Mouse (Mus musculus) midbrain, embryonic 12.5 days (tissue): ENCODE results near the gene Mbd3l2. TPM values are rescaled to one million over a fixed set of nuclear protein-coding genes. Genes with fewer than 3 reads are reported as not detected.
"Not testable (repeated sequence)": the region's sequence is repeated elsewhere in the genome, so short reads cannot be mapped to it uniquely, and the experiment has no call there.

Source experiments
- ATAC-seq: fragments of 200-750 bp; cut with Nextera tagmentation; 2 replicates; pipeline ENCODE4 v1.8.0; 2017; ENCODE audit warnings: low read depth, moderate TSS enrichment, moderate library complexity; ENCODE audit not compliant: low FRiP score
- H3K27ac ChIP-seq: fragments of 300-500 bp; sonication (generic); replicated peaks from 2 replicates; pipeline ENCODE4 v1.5.1; 2016; ENCODE audit warnings: mild to moderate bottlenecking
- H3K27me3 ChIP-seq: fragments of 300-500 bp; sonication (generic); 2 replicates; pipeline ENCODE4 v1.6.1; 2016; ENCODE audit warnings: mild to moderate bottlenecking
- H3K36me3 ChIP-seq: fragments of 300-500 bp; sonication (generic); 2 replicates; pipeline ENCODE4 v1.6.1; 2016
- H3K4me1 ChIP-seq: fragments of 300-500 bp; sonication (generic); 2 replicates; pipeline ENCODE4 v1.6.1; 2016
- H3K4me2 ChIP-seq: fragments of 300-500 bp; sonication (generic); replicated peaks from 2 replicates; pipeline ENCODE4 v1.6.1; 2016; ENCODE audit warnings: mild to moderate bottlenecking, moderate library complexity
- H3K4me3 ChIP-seq: fragments of 300-500 bp; sonication (generic); 2 replicates; pipeline ENCODE4 v1.5.1; 2016; ENCODE audit warnings: mild to moderate bottlenecking
- H3K9ac ChIP-seq: fragments of 300-500 bp; sonication (generic); replicated peaks from 2 replicates; pipeline ENCODE4 v1.6.1; 2016; ENCODE audit warnings: mild to moderate bottlenecking, moderate library complexity
- H3K9me3 ChIP-seq: fragments of 300-500 bp; sonication (generic); 2 replicates; pipeline ENCODE4 v1.6.1; 2016; ENCODE audit warnings: mild to moderate bottlenecking
- WGBS: fragments of 180-500 bp; shearing (Covaris S2); methylation state at CpG from one replicate; pipeline ENCODE4 v1.1.7; 2016; 5-methylcytosine and 5-hydroxymethylcytosine counted together
- polyA plus RNA-seq: library from polyadenylated mRNA; unstranded; fragments of >200 nt; fragmentation: Nextera tagmentation; extraction: Ambion mirVana; gene quantifications from 2 replicates; pipeline ENCODE4 v1.2.1, GENCODE M21; 2016

The Mbd3l2 gene
- 0.14 TPM in 1 of 2 replicates, not detected in the other for polyA plus RNA-seq

- Histone ChIP-seq H3K9me3 (no peaks in the 10 kb centered on the region), H3K27me3 (no peaks in the 10 kb centered on the region), H3K4me3 (no peak within 1 kb of the TSS), H3K9ac (no peak within 1 kb of the TSS), H3K27ac (no peak within 1 kb of the TSS), H3K36me3 (no peaks in the 10 kb centered on the region), H3K4me2 (no peak within 1 kb of the TSS), H3K4me1 (no peaks in the 10 kb centered on the region)
- no peak for ATAC-seq
Observed at GRCm38 (mm10) chr9:18430354-18430753, at the start of gene Mbd3l2. Mbd3l2 (plus strand) TSS chr9:18430654.

DNA sequence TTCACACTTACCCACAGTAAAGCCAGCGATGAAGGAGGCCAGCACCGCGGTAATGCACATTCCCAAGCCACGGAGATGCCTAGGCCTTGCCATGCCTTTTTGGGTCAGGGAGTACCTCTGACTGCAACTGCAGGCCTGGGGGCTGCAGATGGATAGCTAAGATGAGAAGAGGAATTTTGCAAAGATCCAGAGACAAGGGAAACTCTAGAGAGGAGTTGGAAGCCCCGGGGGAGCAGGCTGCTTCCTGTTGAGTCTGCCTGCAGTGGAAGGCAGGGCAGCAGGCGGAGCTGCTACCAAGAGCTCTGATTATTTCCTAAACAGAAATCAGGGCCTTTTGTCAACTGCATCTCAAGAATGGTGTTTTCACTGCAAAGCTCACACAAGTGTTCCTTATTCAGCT, 44.7 kb upstream of the Mbd3l2 start:
- no peaks in the 10 kb centered on the region for H3K27me3 ChIP-seq
- no peak overlapping the region for H3K27ac ChIP-seq
- no peak overlapping the region for H3K9ac ChIP-seq
- ATAC-seq: no peak
- 32% methylated on average over 6 of the region's 6 CpGs for WGBS
- no peaks in the 10 kb centered on the region for H3K9me3 ChIP-seq
- H3K4me2 ChIP-seq: no peak overlapping the region
- no peaks in the 10 kb centered on the region for H3K36me3 ChIP-seq
- H3K4me1 ChIP-seq: no peaks in the 10 kb centered on the region
- no peak overlapping the region for H3K4me3 ChIP-seq

- ATAC-seq: no peak
Observed at GRCm38 (mm10) chr9:18399629-18400028, 30.8 kb upstream of the Mbd3l2 start.

GRCm38 (mm10) chr9:18402895-18403294, 27.6 kb upstream of the Mbd3l2 start, which contains the start of gene Naalad2:
Naalad2 (minus strand) TSS chr9:18402995.
- not testable (repeated sequence) for H3K9me3 ChIP-seq, H3K4me2 ChIP-seq, H3K27me3 ChIP-seq, H3K9ac ChIP-seq, H3K36me3 ChIP-seq, H3K4me3 ChIP-seq, ATAC-seq, H3K27ac ChIP-seq, H3K4me1 ChIP-seq
- WGBS: 72% methylated on average over 2 of the region's 2 CpGs

More at GRCm38 (mm10) chr9:18399629-18400028, 30.8 kb upstream of the Mbd3l2 start:
- Histone ChIP-seq H3K4me3 (no peak overlapping the region), H3K9ac (no peak overlapping the region), H3K9me3 (no peaks in the 10 kb centered on the region), H3K27ac (no peak overlapping the region), H3K4me1 (no peaks in the 10 kb centered on the region), H3K36me3 (no peaks in the 10 kb centered on the region), H3K4me2 (no peak overlapping the region), H3K27me3 (no peaks in the 10 kb centered on the region)
- WGBS: 71% methylated on average over 1 of the region's 1 CpGs

- H3K4me2 ChIP-seq: no peak within 1 kb of the TSS
- no peak within 1 kb of the TSS for H3K9ac ChIP-seq
- no peaks in the 10 kb centered on the region for H3K9me3 ChIP-seq
- ATAC-seq: no peak
- 74% methylated on average over 1 of the region's 1 CpGs for WGBS
- no peaks in the 10 kb centered on the region for H3K27me3 ChIP-seq
- no peak within 1 kb of the TSS for H3K27ac ChIP-seq
- H3K36me3 ChIP-seq: no peaks in the 10 kb centered on the region
- no peaks in the 10 kb centered on the region for H3K4me1 ChIP-seq
- H3K4me3 ChIP-seq: no peak within 1 kb of the TSS
Observed at GRCm38 (mm10) chr9:18404118-18404517, 26.3 kb upstream of the Mbd3l2 start, which contains the start of gene Ubtfl1. Ubtfl1 (plus strand) TSS chr9:18404418.

DNA sequence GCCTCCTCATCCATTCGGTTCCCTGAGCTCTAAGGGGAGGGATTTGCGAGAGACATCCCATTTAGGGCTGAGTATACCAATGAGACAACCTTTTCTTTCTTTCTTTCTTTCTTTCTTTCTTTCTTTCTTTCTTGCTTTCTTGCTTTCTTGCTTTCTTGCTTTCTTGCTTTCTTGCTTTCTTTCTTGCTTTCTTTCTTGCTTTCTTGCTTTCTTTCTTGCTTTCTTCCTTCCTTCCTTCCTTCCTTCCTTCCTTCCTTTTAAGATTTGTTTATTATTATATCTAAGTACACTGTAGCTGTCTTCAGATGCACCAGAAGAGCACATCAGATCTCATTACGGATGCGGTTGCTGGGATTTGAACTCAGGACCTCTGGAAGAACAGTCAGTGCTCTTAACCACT, 18.1 kb upstream of the Mbd3l2 start:
- WGBS: 85% methylated on average over 4 of the region's 4 CpGs
- H3K4me2 ChIP-seq, H3K4me1 ChIP-seq, H3K4me3 ChIP-seq, H3K9me3 ChIP-seq, H3K27me3 ChIP-seq, H3K9ac ChIP-seq, H3K36me3 ChIP-seq, ATAC-seq, H3K27ac ChIP-seq: not testable (repeated sequence)

DNA sequence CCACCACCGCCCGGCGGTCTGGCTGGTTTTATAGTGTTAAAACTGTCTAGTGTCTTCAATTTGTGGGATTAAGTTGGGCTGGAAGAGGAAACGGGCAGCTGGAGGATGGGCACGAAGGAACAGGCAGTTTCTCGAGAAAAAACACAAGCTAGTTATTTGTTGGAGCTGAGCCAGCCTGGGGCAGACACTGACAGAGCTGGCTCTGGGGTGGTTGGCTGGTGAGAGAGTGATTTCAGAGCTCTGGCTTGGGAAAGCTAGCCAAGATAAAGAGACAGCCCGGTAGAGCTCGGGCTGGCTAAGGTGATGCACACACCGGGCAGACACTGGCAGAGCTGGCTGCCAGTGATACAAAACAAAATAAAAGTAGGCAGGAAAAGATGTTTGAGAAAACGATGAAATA, 1.2 kb downstream of the Mbd3l2 start:
- Histone ChIP-seq H3K9ac (no peak overlapping the region), H3K4me3 (no peak overlapping the region), H3K27me3 (no peaks in the 10 kb centered on the region), H3K9me3 (no peaks in the 10 kb centered on the region), H3K4me2 (no peak overlapping the region), H3K36me3 (no peaks in the 10 kb centered on the region), H3K27ac (no peak overlapping the region), H3K4me1 (no peaks in the 10 kb centered on the region)
- no peak for ATAC-seq
- WGBS: 87% methylated on average over 10 of the region's 10 CpGs

DNA sequence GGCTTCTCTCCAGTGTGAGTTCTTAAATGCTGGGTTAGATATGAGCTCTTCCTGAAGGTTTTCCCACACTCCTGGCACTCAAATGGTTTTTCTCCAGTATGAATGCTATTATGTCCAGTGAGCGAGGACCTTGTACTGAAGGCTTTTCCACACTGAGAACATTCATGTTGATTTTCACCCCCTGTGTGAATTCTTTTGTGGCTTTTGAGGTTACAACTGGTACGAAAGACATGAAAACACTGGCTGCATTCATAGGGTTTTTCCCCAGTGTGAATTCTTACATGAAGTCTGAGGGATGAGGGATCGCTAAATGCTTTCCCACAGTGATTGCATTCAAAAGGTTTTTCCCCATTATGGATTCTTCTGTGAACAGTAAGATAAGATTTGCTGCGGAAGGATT, 26.1 kb downstream of the Mbd3l2 start:
- peaks cover 51% of the 10 kb centered on the region for H3K36me3 ChIP-seq
- H3K27me3 ChIP-seq: no peaks in the 10 kb centered on the region
- no peak for ATAC-seq
- no peak overlapping the region for H3K27ac ChIP-seq
- H3K4me2 ChIP-seq: no peak overlapping the region
- H3K4me3 ChIP-seq: no peak overlapping the region
- H3K4me1 ChIP-seq: no peaks in the 10 kb centered on the region
- no peaks in the 10 kb centered on the region for H3K9me3 ChIP-seq
- 84% methylated on average over 4 of the region's 4 CpGs for WGBS
- no peak overlapping the region for H3K9ac ChIP-seq

DNA sequence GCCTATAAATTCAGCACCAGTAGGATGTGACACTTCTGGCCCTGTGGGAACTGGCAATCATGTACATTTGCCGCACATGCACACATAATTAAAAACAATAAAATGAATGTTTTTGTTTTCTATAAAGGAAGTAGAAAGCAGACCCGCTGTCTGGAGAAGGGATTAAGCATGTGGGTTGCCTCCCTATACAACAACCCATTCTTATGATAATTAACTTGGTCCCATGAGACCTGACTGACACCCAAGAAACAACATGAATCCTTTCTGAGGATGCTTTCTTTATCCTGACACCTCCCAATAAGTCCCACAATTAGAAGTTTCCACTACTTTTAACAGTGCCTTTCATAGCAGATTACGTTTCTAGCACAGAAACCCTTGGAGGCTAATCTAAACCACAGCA, 36.9 kb downstream of the Mbd3l2 start:
- H3K9ac ChIP-seq: no peak overlapping the region
- no peak overlapping the region for H3K4me2 ChIP-seq
- peaks cover 56% of the 10 kb centered on the region for H3K36me3 ChIP-seq
- ATAC-seq: peak; percentile 38
- peaks cover 8% of the 10 kb centered on the region; the same call in 1 of the 2 replicates for H3K4me1 ChIP-seq
- H3K27ac ChIP-seq: no peak overlapping the region
- H3K27me3 ChIP-seq: no peaks in the 10 kb centered on the region
- H3K4me3 ChIP-seq: no peak overlapping the region
- WGBS: 26% methylated on average over 3 of the region's 3 CpGs
- H3K9me3 ChIP-seq: no peaks in the 10 kb centered on the region; the same call in 1 of the 2 replicates

- no peak overlapping the region for H3K4me2 ChIP-seq
- no peak for ATAC-seq
- WGBS: 88% methylated on average over 3 of the region's 3 CpGs
- peaks cover 53% of the 10 kb centered on the region for H3K36me3 ChIP-seq
- no peak overlapping the region for H3K27ac ChIP-seq
- H3K4me3 ChIP-seq: no peak overlapping the region
- no peaks in the 10 kb centered on the region for H3K27me3 ChIP-seq
- no peak overlapping the region for H3K9ac ChIP-seq
- peaks cover 13% of the 10 kb centered on the region for H3K4me1 ChIP-seq
- H3K9me3 ChIP-seq: no peaks in the 10 kb centered on the region; the same call in 1 of the 2 replicates
Observed at GRCm38 (mm10) chr9:18468005-18468404, 37.6 kb downstream of the Mbd3l2 start.

GRCm38 (mm10) chr9:18473324-18474128, 43.1 kb downstream of the Mbd3l2 start:
- H3K9ac ChIP-seq: peak overlapping the region; percentile 70
- H3K4me3 ChIP-seq: peak overlapping the region; percentile 62
- H3K36me3 ChIP-seq: peaks cover 13% of the 10 kb centered on the region
- peak overlapping the region; percentile 68 for H3K4me2 ChIP-seq
- H3K27me3 ChIP-seq: no peaks in the 10 kb centered on the region
- WGBS: 5% methylated on average over 39 of the region's 39 CpGs
- peak overlapping the region; percentile 94 for H3K27ac ChIP-seq
- H3K9me3 ChIP-seq: no peaks in the 10 kb centered on the region
- H3K4me1 ChIP-seq: peaks cover 4% of the 10 kb centered on the region; the same call in 1 of the 2 replicates
- peak; percentile 97 for ATAC-seq

DNA sequence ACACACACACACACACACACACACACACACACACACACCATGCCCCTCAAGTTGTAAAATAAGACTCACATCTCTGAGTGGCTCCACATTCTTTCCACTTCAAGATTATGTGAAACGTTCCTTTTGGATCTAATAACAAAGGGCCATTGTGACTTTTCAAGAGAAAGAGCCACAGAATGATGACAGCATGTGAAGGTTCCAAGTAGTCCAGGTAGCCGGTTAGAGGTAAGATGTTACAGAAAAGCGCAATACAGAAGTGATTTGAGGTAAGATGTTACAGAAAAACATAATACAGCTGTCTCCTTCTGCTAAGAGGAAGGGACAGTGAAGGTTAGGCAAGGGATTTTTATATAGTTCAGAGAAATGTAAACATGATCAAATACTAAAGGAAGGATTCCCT, 47.7 kb downstream of the Mbd3l2 start, which contains the start of the genes Zfp558 and Mbd3l1:
Zfp558 (minus strand) TSS at position 101 of the 400 bp plus-strand sequence.
Mbd3l1 (plus strand) TSS at position 192 of the 400 bp plus-strand sequence.
- Histone ChIP-seq H3K9me3 (no peaks in the 10 kb centered on the region), H3K36me3 (no peaks in the 10 kb centered on the region), H3K27ac (no peak within 1 kb of the TSS), H3K4me1 (no peaks in the 10 kb centered on the region), H3K4me3 (no peak within 1 kb of the TSS), H3K27me3 (no peaks in the 10 kb centered on the region), H3K4me2 (no peak within 1 kb of the TSS), H3K9ac (no peak within 1 kb of the TSS)
- 81% methylated on average over 3 of the region's 3 CpGs for WGBS
- no peak for ATAC-seq
